Mouse (Mus musculus) G1E (cell line): ENCODE data around the gene Yod1. TPM values are rescaled to one million over a fixed set of nuclear protein-coding genes. Genes with fewer than 3 reads are reported as not detected.
A peak's percentile ranks its signal among the peaks of the same experiment; 100 is the strongest.

ENCODE experiments used
- ATAC-seq: 2 replicates; pipeline ENCODE4 v1.8.0; 2016; ENCODE audit warnings: mild to moderate bottlenecking; ENCODE audit not compliant: insufficient number of reproducible peaks, poor library complexity, low FRiP score, severe bottlenecking; ENCODE audit errors: extremely low read depth
- DNase-seq: peaks from one replicate; pipeline ENCODE4 v3.0.0; 2012; ENCODE audit warnings: low spot score
- H3K27me3 ChIP-seq: 2 replicates; pipeline ENCODE4 v1.6.1; 2012; ENCODE audit warnings: mild to moderate bottlenecking, low read length, inconsistent platforms; ENCODE audit not compliant: insufficient read depth
- H3K36me3 ChIP-seq: replicated peaks from 2 replicates; pipeline ENCODE3; 2012; ENCODE audit warnings: mild to moderate bottlenecking, inconsistent platforms
- H3K4me1 ChIP-seq: 2 replicates; pipeline ENCODE4 v1.6.1; 2012; ENCODE audit warnings: low read depth, low read length, inconsistent platforms, mixed read lengths; ENCODE audit not compliant: insufficient read depth
- H3K4me3 ChIP-seq: 2 replicates; pipeline ENCODE4 v1.5.1; 2012; ENCODE audit warnings: low read depth, mild to moderate bottlenecking, inconsistent platforms, low read length, moderate library complexity, mixed read lengths
- H3K9me3 ChIP-seq: replicated peaks from 2 replicates; pipeline ENCODE4 v1.6.1; 2012; ENCODE audit warnings: inconsistent platforms
- CTCF ChIP-seq: IDR thresholded peaks from 2 replicates; pipeline ENCODE4 v1.5.1; 2012; ENCODE audit warnings: low read depth, low read length, inconsistent platforms, mixed read lengths
- GATA1 ChIP-seq: IDR thresholded peaks from 2 replicates; pipeline ENCODE4 v1.6.1; 2012; ENCODE audit warnings: borderline replicate concordance, low read length, inconsistent platforms, mixed read lengths
- GATA2 ChIP-seq: IDR thresholded peaks from 2 replicates; pipeline ENCODE4 v1.6.1; 2012; ENCODE audit warnings: low read depth, low read length, inconsistent platforms, borderline replicate concordance
- POLR2AphosphoS5 ChIP-seq: IDR thresholded peaks from 2 replicates; pipeline ENCODE4 v1.6.1; 2012; ENCODE audit warnings: low read depth, low read length, inconsistent platforms; ENCODE audit not compliant: insufficient replicate concordance
- TAL1 ChIP-seq: conservative IDR thresholded peaks from 2 replicates; pipeline ENCODE4 v1.6.1; 2012; ENCODE audit warnings: low read depth, low read length, inconsistent platforms, mixed read lengths
- polyA plus RNA-seq: library from polyadenylated mRNA; stranded (reverse); fragments of >175 nt; gene quantifications from 2 replicates; pipeline ENCODE4 v1.2.3, GENCODE M21; 2012
- total RNA-seq, 2 experiments: library from RNA; stranded (forward) in 1 of 2; stranded (reverse) in 1 of 2; fragments of 200-1000 nt in 1 of 2; fragments of >200 nt in 1 of 2; fragmentation: Nextera tagmentation in 1 of 2; gene quantifications; 2 replicates each; pipeline ENCODE4 v1.2.3; 2014 to 2017

Yod1 gene
- total and polyA plus RNA-seq, 3 experiments = 2.7 to 30.8 (median 21.3) TPM

DNA sequence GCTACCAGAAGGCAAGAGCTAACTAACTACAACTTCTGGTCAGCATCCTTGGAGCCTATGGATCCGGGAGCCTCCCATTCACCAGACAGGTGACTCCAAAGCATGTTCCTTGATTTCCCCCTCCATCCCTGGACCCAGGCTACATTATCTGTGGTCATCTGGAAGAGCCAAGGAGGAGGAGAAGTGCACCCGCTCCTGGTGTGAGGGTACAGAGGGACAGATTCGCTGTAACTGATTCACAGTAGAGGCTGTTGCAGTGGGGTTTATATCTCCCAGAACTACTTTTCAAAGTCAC, 962 bp upstream of the Yod1 start:
- TF ChIP-seq GATA1 (no peak), TAL1 (no peak), GATA2 (no peak), POLR2AphosphoS5 (peak; percentile 49; the same call in 1 of the 2 replicates), CTCF (no peak)
- H3K9me3 ChIP-seq = no peaks in the 10 kb centered on the region
- H3K4me1 ChIP-seq = peaks cover 59% of the 10 kb centered on the region
- peaks cover 49% of the 10 kb centered on the region for H3K36me3 ChIP-seq
- H3K4me3 ChIP-seq = peak overlapping the region; percentile 85
- ATAC-seq = no peak
- peak; percentile 15 for DNase-seq
- H3K27me3 ChIP-seq = no peaks in the 10 kb centered on the region

DNA sequence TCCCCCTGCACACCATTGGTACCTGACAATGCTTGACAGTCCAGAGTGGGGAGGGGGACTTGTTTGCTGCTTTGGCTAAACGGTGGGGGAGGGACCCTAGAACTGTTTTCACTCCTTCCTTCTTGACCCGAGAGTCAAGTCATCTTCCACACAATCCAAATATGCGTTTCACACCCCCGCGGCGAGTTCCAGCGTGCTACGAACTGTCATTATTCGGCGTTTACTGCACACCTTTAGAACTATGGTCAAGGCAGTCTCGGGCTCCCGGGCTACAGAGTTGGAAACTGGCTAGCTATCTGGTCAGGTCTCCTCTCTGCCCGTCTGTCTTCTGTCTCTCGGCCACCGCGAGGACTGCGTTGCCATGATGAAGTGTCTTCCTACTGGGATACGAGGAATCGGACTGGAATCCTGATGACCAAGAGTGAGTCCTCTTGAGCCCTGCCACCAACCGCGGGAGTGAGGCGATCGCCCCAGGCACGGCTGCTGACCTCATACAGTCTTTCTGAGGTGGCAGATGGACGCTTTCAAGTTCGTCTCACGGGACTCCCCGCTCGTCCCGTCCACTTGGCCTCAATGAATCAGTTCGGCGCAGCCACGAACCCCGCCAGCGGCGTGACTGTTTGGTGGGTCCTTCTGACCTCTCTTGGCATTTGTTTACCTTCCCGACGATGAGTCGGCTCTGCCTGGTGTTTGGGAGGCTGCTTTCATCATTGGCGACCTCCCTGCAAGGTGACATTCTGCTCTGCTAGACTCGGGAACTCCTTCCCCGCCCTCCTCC, 425 bp upstream of the Yod1 start:
- no peaks in the 10 kb centered on the region for H3K9me3 ChIP-seq
- DNase-seq = no peak

DNA sequence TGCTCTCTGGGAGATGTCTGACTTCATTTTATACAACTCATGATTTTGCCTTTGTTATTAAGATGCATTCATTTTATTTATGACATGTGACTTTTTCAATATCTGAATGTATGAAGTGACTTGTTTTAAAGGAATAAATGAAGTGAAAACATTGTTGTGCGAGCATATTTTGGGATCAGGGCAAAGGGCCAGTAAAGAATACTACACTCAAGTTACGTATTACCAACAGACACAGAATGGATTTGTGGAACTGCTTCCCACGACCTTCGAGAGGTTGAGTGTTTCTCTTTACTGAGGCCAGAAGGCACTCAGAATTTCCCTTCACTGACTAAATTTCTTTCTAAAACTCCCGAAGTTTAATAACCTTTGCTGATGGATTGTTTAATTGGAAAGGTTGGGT, 7.1 kb downstream of the Yod1 start:
- H3K9me3 ChIP-seq = no peaks in the 10 kb centered on the region
- no peaks in the 10 kb centered on the region for H3K27me3 ChIP-seq
- no peak for ATAC-seq
- H3K4me3 ChIP-seq = no peak overlapping the region
- H3K36me3 ChIP-seq = peaks cover 53% of the 10 kb centered on the region
- no peak for DNase-seq
- H3K4me1 ChIP-seq = peaks cover 18% of the 10 kb centered on the region
- TF ChIP-seq CTCF = no peak
- no peak for TF ChIP-seq GATA2
- no peak for TF ChIP-seq TAL1
- no peak for TF ChIP-seq POLR2AphosphoS5
- TF ChIP-seq GATA1 = no peak

More for the DNA sequence above, 425 bp upstream of the Yod1 start:
- Histone ChIP-seq H3K4me3 (peak overlapping the region; percentile 85), H3K27me3 (no peaks in the 10 kb centered on the region), H3K36me3 (peaks cover 45% of the 10 kb centered on the region), H3K4me1 (peaks cover 59% of the 10 kb centered on the region)
- TF ChIP-seq TAL1 = no peak
- no peak for TF ChIP-seq CTCF
- TF ChIP-seq GATA1 = no peak
- TF ChIP-seq POLR2AphosphoS5 = no peak; the same call in none of the 2 replicates
- no peak for TF ChIP-seq GATA2
- no peak for ATAC-seq

DNA sequence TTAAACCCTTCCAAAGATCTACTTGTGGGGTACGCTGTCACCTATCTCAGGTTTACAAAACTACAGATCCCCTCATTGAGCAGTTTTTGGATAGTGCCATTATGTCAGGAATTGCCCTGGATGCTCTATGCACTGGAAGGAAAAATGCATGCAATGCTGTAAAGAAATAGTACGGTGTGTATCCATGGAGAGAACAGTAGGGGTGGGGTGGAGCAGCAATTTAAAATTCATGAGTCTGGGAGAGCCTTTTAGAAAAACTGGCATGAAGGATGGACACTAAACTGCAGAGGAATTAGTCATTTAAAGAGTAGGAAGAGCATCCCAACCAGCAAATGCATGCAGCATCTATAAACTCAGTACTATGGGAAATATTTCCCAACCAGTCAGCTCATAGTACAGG, 9.3 kb downstream of the Yod1 start:
- Histone ChIP-seq H3K4me1 (peaks cover 15% of the 10 kb centered on the region), H3K9me3 (no peaks in the 10 kb centered on the region), H3K27me3 (no peaks in the 10 kb centered on the region), H3K36me3 (peaks cover 48% of the 10 kb centered on the region), H3K4me3 (no peak overlapping the region)
- DNase-seq (no peak), ATAC-seq (no peak)
- TF ChIP-seq CTCF = no peak
- TF ChIP-seq GATA2 = no peak
- TF ChIP-seq TAL1 = no peak
- no peak for TF ChIP-seq GATA1
- no peak for TF ChIP-seq POLR2AphosphoS5

DNA sequence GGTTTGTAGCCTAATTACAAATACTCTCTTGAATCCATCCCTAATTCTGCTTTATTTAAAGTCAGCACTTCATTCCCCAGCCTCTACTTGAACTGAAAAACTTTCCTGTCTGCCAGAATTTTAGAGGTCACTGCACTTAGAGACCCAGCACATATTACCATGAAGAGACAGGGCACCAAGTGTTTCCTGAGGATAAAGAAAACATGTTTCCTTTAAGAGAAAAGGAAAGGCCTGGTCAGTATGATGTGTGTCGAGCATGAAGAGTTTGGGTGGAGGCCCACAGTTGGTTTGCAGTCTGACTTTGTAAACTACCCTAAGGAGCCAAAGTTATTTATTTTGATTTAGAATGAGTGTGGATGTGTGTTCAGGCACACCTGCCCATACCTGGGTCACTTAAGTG, 10.9 kb downstream of the Yod1 start:
- DNase-seq (no peak), ATAC-seq (no peak)
- no peak for TF ChIP-seq POLR2AphosphoS5
- TF ChIP-seq TAL1 = no peak
- TF ChIP-seq GATA2 = no peak
- no peak for TF ChIP-seq GATA1
- no peak for TF ChIP-seq CTCF
- Histone ChIP-seq H3K9me3 (no peaks in the 10 kb centered on the region), H3K4me3 (no peak overlapping the region), H3K36me3 (peaks cover 40% of the 10 kb centered on the region), H3K4me1 (peaks cover 30% of the 10 kb centered on the region), H3K27me3 (no peaks in the 10 kb centered on the region)

DNA sequence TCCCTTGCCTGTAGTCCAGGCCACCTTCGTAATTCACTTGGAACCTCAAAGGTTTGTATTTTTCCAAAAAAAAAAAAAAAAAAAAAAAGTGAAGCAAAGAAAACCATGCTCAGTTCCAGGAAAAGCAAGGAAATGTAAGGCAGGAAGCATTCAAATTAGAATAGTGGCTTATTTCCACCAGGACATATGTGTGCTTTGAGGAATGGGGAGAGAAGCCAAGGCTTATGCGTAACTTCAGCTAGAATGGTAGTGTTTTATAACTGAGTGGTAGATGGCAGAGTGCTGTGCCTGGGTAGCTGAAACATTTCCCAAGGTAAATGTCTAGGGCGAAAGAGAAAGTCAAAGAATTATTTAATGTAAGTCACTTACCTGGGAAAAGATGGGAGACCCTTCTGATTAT, 11.6 kb downstream of the Yod1 start:
- no peak for TF ChIP-seq TAL1
- TF ChIP-seq GATA1 = no peak
- TF ChIP-seq GATA2 = no peak
- TF ChIP-seq POLR2AphosphoS5 = no peak
- TF ChIP-seq CTCF = no peak
- no peak for ATAC-seq
- H3K9me3 ChIP-seq = no peaks in the 10 kb centered on the region
- no peak for DNase-seq
- peaks cover 36% of the 10 kb centered on the region for H3K4me1 ChIP-seq
- peaks cover 33% of the 10 kb centered on the region for H3K36me3 ChIP-seq
- no peak overlapping the region for H3K4me3 ChIP-seq
- no peaks in the 10 kb centered on the region for H3K27me3 ChIP-seq

DNA sequence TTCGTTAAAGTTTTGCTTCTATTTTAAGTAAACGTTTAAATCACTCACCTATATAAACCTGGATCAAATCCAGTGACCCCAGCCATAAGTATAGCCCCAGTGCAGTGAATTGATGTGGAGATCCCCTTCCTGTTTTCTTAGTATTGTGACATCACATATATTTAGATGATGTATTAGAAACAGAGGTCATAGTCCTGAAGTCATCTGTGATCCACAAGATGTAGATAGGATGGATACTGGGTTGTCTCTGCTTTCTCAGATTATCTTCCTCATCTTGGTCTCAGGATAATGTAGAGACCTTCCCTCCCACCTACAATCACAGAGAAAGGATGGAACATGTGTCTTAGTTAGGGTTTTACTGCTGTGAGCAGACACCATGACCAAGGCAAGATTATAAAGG, 12.0 kb downstream of the Yod1 start, which contains the start of gene Pfkfb2:
Gene Pfkfb2, minus strand, starts transcription at position 101 of the 400 bp plus-strand sequence.
- DNase-seq (no peak), ATAC-seq (no peak)
- Histone ChIP-seq H3K4me3 (no peak within 1 kb of the TSS), H3K27me3 (no peaks in the 10 kb centered on the region), H3K36me3 (peaks cover 29% of the 10 kb centered on the region), H3K4me1 (peaks cover 37% of the 10 kb centered on the region), H3K9me3 (no peaks in the 10 kb centered on the region)
- no peak for TF ChIP-seq TAL1
- no peak for TF ChIP-seq POLR2AphosphoS5
- TF ChIP-seq GATA1 = no peak
- TF ChIP-seq GATA2 = no peak
- no peak for TF ChIP-seq CTCF
